Mouse (Mus musculus): ENCODE results near the gene Bmp6.

Gene Bmp6

DNA sequence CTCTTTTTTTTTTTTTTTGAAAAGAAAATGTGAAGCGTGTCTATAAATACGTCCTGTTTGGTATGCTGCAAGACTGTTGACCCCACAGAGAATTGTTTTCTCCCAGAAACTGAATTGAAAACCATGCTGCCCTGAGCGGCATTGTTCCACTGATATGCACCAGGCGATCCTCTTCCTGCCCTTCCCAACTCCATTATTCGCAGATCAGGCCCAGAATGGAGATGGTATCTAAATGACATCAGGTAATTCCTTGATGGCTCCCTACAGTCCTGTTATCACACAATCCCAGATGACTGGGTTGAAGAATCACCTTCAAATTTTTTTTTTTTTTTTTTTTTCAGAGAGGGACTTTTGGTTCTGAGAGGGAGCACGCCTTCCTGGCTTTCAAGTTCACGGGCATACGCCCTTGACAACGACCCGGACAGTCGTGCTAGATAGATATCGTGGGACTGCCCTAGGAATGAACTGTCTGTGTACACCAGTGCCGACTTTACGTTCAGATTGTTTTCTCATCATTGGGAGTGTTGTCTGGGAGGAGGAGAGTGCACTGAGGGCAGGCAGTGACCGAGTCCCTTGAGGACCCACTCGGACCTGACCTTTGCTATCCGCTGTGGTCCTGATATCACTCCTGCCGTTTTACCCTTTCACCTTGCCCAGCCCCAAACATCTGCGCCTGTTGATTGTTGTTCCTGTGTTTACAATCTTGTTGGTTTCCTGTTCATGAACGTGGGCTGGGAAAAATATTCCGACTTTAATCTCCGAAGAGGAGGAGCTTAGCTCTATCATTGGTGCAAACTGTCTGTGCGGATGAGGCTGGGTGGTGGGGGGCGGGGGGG lies 8.7 kb downstream of the Bmp6 start:
- DNase-seq (ENCODE audit: low spot score) = no peak

DNA sequence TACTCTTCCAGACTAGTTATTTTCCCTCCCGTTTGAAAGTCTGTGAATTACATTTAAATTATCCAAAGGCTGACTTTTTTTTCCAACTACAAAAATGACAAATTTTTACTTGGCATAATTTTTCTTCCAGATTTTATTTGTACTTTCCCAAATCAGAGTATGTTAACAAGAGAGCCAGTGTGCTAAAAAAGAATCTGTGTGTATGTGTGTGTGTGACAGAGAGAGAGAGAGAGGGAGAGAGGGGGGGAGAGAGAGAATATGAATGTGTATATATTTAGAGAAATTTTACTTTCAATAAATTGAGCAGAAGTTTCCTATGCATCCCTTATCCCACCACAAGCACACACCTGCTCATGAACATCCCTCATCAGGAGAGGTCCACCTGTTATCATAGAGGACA lies 9.4 kb downstream of the Bmp6 start:
- no peak for DNase-seq (ENCODE audit: low spot score)

DNA sequence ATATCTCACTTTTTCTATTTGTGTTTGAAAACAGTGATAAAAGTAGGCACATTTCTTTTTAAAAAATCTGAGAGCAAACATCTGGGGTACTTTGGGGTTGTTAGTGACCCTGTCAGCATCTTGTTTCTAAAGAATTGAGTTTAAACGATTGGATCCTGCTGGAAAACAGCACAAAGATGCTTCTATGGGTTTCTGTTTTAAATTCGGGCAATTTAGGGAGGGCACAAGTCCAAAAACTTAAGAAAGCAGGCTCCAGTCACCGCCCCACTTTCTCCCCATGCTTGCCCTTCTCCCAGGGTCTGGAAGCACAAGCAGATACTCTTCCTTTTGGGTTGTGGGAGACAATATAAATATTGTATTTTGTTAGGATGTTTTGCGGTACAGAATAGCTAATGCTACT lies 14.1 kb downstream of the Bmp6 start:
- DNase-seq (ENCODE audit: low spot score) = no peak

DNA sequence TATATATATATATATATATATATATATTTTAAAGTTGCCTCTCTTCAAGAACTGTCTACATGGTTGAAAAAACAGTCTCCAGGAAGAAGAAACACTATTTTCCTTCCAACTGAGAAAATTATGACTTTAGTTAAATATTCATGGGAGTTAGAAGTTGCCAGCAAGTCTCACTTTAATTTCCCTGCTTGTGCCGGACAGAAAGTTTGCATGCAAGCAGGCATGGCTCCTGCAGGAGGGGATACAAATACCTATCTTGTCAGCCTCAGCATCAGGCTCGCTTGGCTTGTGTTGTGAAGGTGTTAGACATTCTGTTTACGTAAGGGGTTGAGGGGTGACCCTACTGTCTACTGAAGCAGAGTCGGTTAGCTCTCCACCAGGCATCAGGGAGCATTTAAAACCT lies 17.8 kb downstream of the Bmp6 start:
- no peak for DNase-seq (ENCODE audit: low spot score)

DNA sequence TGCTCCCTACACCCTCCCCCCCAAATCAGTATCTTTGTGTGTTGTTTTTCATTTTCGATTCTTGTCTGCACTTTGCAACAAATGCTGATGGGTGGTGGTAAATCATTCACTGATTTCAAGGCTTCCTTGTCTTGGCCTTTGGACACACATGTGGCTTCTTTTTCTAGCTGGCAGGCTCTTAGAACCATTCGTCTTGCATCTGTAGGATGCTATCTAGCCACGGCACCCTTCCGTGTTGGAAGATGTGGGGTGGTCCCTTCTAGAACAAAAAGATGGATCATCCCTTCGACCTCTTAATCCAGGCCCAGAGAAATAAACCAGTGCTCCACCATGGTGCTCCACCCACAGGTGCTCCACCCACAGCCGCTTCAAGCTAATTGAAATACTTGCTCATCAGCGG lies 19.0 kb downstream of the Bmp6 start:
- DNase-seq (ENCODE audit: low spot score) = no peak

DNA sequence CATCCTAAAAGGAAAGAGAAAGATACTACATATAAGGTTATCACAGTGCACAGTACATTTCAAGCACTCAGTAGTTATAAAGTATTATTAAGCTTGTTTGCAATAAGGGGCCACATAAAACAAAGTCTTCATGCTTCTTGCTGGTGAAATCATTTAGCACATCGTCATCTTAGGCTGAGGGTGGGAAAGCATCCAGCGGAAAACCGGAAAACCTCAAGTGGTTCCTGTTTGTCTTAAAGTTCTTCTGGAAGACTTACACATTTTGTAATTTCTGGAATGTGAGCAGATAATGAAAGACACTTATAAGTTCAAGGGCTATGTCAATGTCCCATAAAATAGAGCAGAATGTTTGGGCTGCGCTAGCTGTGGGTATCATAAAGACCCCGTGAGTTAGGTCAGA lies 24.7 kb downstream of the Bmp6 start:
- DNase-seq (ENCODE audit: low spot score) = no peak

DNA sequence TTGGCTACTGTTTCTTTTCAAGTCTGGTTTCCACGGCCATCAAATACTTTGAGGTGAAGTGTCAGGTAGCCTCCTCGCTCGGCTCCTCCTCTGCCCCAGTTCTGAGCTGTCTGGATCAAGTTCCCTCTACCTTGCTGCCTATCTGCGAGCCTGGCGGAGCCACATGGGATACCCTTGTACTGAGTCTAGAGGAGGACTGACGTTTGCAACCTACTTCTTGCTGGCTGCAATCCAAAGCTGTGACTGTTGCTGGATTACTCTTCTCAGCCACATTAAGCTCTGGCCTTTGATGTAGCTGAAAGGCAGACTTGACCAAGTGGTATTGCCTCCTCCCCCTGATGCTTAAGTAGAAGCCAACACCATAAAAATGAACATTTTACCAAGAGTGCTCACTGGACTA lies 31.2 kb downstream of the Bmp6 start:
- DNase-seq (ENCODE audit: low spot score) = no peak

DNA sequence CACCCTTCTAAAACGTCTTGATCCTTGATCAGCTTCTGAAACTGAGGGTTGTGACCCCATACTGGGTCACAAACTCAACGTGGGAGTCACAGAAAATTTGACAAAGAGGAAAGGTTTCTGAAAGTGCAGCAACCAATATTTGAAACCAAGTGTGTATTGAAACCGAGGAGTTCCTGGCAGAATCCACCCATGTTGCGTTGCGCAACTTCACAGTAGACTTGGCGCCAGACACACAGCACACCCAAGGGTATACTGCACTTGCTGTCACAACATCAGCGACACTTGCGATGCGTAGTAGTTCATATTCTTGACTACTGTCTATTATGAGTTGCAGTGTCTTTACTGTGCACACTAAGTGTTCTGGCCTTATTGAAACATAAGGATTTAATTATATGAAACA lies 32.4 kb downstream of the Bmp6 start:
- DNase-seq (ENCODE audit: low spot score) = no peak

DNA sequence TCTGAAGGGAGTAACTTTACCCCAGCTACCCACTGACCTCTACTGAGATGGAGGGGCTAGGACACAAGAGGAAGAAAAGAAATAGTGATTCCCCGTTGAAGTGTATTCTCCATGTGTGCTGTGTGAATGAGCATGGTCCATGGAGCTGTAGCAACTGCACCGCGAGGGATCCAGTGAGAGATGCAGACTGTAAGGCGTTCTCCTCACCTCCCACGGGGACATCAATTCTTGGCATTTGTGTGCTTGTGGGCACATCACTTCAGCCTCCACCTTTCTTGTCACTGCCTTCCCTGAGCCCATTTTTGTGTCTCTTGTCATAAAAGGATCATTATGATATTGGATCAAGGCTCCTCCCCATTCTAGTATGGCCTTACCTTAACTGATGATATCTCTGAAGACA lies 34.9 kb downstream of the Bmp6 start:
- no peak for DNase-seq (ENCODE audit: low spot score)

DNA sequence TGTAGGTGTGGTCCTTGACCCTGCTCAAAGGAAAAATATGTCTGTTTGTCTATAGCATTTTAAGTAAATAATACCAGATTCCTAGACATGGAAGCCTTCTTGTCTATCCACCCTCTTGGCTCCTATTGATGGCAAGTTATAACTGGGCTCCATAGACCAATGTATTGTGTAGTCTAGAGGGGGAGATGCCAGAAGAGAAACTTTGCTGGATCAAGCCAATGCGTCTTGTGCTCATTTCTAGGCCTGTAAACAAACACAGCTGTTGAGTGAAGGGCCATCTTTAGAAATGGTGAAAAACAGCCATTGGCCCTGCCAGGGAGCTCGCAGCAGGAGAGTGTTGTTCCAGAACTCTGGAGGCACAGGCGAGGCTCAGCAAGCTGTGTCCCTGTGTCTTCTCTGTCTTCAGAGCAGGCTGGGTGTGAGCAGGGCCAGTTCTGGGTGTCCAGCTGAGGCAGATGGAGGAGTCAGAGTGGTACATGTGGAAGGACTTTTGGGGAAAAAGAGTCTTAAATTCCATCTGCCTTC lies 41.2 kb downstream of the Bmp6 start:
- DNase-seq (ENCODE audit: low spot score) = no peak

DNA sequence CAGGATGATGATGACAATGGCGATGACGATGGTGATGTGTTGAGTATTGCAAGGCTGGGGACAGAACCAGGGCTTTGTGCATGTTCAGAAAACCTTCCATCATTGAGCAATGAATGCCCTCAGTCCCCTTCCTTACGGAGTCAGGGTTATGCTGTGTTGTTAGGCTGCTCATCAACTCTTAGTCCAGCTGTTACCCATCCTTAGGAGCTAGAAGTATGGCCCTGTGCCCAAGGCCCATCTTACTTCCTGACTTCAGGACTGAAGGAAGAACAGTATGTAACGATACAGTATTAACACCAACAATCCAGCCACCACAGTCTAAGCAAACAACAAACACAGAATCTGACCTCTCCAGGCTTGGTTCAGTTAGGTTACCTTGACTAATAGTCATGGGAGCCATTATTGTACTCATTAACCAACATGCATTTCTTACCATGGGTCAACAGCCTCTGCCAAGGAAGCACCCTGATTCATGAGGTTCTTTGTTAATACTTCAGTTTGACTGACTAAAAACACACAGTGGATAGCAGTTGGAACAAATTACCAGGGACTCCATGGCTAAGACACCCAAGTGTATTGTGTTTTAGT lies 42.6 kb downstream of the Bmp6 start:
- DNase-seq (ENCODE audit: low spot score) = no peak

DNA sequence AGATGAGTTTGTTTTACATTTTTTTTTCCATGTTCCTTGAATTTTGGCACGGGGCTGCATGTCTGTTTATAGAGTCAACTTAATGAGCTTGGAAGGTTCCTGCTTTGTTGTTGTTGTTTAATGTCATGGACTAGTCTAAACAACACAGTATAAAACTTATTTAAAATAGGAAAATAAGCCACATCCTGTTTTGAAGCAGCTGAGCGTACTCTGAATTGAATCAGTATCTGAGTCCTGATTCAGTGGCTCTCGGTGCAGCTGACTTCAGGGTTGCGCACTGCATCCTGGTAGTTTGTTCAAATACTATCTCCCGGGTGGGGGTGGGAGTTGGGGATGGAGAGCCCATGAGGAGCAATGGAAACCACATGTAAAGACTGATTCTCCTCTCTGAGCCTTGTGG lies 48.5 kb downstream of the Bmp6 start:
- DNase-seq (ENCODE audit: low spot score) = no peak

DNA sequence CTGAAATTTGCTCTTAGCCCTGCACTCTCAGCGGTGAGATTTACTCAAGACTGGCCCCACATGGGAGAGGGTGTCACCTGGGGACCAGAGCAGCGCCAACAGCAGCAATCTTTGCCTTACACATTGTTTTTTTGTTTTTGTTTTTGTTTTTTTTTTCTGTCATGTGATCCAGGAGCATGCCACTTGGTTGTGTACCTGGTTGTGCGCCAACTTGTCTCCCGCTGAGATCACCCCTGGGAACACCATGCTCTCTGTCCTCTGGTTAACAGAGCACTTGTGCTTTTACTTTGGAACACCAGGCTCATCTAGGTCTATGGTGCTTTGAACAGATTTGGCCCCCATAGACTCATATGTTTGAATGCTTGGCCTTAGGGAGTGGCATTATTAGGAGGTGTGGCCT lies 50.1 kb downstream of the Bmp6 start:
- no peak for DNase-seq (ENCODE audit: low spot score)

DNA sequence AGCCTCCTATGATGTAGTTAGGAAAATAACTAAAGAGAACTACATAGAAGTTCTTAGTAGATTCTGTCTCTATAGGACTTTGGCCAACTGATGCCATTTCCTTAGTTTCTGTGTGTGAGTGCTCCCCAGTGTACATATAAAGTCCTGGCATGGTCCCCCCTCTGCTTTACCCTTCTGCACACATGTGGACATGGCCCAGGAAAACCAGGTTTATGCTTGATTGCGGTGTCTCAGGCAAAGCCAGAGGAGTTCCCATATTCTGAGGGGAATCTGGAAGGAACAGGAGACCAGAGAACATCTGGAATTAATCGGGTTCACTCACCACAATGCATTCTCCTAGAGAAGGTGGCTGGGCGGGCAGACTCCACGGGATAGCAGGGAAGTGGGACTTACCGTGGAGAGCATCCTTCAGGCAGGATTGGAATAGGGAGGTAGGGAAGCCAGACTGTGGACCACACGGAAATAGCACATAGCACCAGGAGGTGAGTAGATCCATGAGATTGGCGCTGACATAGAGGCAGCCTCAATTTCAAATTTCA lies 52.2 kb downstream of the Bmp6 start:
- no peak for DNase-seq (ENCODE audit: low spot score)

DNA sequence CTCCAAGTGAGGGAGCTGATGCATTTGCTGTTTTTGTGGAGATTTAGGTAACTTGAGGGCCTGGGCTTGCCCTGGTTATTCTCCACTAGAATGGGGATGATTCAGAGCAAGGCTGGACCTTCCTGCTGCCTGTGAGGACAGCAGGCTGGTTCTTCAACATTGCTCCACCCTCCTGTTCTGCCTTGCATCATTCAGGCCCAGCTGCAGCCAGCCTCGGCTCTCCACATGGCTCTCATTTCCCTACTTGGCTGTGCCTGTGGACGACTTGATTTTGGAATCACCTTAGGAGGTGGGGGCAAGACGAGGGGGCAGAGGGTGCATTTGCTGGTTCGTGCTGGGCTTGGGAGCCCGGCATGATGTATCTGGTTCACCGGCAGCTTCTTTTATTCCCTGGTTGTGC lies 53.8 kb downstream of the Bmp6 start:
- DNase-seq (ENCODE audit: low spot score) = no peak

DNA sequence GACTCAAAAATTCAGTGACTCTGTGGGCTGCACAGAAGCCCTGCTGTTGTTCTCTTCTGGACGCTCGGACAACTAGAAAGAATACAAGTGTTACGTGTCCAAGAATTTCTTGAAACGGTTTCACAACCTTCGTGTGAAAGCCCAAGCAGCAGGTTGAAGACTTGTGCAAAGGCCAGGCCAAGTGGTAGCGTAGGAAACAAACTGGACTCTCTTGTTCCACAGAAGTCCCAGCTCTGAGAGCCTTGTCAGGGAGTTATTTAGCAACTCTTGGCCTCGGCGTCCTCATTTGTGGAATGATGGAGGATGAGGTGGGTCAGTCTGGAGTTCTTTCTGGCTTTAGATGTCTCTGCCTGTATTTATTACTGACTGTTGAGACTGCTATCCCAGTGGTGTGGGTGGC lies 55.8 kb downstream of the Bmp6 start:
- DNase-seq (ENCODE audit: low spot score) = no peak

DNA sequence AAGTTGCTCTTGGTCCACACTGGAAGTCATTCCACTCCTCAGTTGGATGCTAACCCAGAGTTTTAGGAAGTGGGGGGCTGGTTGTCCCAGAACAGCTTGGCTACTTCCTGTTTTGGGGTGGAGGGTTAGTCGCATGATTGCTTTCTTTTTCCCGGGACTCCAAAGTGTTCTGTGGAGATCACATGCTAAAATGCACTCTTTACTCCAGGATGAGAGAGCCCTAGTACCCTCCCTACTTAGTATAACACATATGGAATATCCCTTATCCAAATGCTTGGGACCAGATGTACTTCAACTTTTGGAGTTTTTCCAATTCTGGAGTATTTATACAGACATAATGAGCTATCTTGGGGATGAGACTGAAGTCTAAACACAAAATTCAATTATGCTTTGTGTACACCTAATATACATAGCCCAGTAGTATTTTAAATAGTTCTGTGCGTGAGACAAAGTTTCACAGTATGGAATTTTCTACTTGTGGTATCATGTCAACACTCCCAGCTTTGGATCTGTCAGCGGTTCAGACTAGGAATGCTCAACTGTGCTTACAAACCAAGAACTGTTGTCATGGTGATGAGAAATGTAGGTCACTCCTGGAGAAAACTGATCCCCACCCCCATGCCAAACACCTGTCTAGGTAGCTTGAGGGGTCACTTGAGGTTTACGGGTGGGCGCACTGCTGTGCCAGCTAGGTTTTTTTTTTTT lies 62.9 kb downstream of the Bmp6 start:
- DNase-seq (ENCODE audit: low spot score) = no peak

DNA sequence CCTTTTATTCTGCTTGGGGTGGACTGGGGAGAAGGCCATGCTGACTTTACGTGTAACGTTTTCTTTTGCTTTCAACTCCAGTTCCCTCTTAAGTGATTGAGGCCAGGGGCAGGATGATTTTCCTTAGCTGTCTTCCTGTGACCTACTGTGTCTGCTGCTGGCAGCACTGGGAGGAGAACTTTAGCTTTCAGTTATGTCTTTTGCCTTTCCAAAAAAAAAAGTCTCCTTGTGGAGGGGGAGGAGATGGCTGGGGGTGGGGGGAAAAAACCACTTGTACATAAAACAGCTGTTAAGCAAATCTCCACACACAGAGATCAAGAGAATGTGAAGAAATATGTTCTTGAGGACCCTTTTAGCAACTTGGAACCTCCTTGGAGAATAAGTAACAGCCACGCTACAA lies 63.7 kb downstream of the Bmp6 start:
- no peak for DNase-seq (ENCODE audit: low spot score)

DNA sequence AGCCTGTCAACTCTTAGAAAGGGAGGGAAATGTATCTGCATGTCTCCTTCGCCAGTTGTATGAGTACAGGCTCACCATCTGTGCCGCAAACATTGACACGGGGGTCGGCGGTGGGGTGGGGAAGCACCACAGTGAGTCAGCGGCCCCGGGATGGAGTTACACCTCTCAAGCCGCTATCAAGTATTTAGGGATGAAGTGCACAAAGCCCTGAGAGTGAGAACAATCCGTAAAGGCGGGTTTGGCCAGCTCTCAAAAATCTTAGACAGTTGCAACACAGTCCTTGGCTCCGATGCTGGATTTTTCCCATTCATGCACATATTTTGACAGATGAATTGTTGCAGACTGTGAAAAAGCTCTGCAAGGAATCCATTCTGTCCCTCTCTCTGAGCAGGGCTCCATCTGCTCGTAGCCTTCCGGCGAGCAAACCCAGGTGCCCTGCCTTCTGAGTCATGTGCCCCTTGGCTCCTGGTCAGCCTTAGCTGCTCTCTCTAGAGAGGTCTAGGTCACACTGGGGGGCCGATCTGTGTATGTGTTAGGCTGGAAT lies 65.5 kb downstream of the Bmp6 start:
- DNase-seq (ENCODE audit: low spot score) = no peak

DNA sequence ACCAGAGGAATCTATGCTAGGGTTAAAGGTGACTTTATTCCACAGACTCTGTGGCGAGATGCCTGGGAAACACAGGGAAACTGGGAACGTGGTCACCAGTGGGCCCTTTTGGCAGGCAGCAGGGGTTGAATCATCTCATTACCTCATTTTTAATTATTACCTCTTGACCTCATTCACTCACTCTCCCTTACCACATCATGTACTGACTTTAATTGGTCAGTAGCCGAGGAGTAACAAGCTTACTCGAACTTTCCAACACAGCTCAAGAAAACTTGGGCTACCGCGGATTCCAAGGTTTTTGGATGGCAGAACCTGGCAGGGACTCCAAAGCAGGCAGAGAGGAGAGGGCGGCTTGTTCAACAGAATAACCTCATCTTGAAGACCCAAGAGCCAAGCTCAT lies 74.9 kb downstream of the Bmp6 start:
- DNase-seq (ENCODE audit: low spot score) = no peak

DNA sequence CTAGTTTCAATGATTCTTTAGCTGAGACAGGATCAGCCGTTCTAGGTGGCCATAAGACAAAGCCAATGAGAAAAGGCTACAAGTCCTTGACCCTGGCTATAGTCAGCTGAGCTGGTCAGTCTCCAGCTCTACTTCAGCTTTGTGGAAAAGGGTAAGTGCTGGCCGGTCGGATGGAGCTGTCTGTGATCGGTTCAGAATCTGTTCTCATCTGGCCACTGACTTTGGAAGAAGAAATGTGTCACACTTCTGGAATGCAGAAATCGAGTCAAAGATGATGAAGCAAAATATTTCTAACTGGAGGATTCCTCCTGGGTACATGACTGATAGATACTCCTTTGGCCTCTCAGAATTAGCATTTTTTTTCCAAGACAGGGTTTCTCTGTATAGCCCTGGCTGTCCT lies 77.6 kb downstream of the Bmp6 start:
- no peak for DNase-seq (ENCODE audit: low spot score)

DNA sequence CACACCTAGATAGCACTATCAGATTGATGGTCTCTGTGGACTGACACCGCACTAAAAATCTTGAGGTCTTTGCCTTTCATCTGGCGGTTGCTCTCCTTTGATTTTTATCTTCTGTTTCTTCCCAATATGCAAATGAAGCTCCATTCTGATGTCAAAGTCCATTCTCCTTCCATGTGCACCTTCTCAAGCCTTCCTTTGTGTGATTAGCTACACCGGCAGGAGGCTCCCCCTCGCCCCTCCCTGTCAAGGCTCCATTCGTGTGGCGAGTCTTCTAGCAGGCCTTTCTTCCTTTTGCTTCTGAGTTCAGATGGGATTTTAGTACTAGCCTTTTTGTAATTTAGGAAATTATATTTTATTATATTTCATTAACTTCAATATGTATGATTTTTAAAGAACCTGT lies 80.4 kb downstream of the Bmp6 start:
- DNase-seq (ENCODE audit: low spot score) = no peak

DNA sequence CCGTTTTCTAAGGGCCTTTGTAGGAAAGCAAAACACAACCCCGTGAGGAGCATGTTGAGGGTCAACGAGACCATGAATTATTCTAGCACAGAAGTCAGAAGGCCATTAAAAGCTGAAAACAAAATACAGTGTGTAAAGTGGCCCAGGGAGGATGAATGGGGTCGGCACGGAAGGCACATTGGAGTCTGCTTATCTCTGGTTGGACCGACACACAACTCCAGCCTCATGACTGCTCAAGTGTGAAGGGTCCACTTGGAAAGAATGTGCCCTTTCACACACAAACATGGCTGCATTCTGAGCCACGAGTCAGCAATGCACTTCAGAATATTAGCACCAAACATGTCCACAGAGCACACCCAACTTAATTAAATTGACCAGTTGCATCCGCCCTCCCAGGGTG lies 84.8 kb downstream of the Bmp6 start:
- DNase-seq (ENCODE audit: low spot score) = no peak
